Mouse (Mus musculus) kidney, adult 11 months (tissue): ENCODE results near the gene Shank1.

Experiments
- DNase-seq: peaks from one replicate; pipeline ENCODE4 v3.0.0; 2022

Shank1 gene

DNA sequence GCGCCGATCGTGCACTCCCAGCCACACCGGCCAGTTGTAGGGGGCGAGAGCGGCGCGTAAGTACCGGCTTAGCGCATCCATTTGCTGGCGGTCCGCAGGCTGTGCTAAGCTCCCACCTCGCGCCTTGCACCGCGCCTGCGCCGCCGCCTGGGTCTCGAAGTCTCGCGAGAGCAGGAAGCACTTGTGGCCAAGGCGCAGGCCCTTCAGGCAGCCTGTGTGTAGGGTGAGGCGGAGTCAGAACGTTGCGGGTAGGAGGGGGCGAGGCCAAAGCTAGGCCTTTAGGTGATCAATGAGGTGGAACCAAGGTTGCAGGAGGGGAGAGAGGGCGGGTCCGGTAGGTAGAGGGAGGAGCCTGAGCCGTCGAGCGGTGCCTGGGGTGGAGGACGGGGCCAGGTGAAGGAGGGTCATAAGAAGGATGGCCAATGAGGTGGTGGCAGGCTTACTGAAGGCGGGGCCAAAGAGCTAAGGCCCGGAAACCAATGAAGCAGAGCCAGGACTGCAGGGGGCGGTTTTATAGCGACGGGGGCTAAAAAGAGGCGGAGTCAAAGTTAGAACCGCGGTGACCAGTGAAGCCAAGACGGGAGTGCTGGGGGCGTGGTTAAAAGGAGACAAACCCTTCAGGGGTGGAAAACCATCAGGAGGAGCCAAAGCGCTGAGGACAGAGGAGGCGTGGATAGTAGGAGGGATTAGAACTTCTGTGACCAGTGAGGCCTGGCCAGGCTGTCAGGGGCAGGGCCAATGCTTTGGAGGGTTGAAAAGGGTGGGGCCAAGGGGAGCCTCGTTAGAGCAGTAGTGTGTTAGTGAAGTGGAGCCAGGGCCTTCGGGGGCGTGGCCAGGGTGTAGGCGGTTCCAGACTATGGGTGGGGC, 5.0 kb upstream of the Shank1 start:
- peak; percentile 100 for DNase-seq

DNA sequence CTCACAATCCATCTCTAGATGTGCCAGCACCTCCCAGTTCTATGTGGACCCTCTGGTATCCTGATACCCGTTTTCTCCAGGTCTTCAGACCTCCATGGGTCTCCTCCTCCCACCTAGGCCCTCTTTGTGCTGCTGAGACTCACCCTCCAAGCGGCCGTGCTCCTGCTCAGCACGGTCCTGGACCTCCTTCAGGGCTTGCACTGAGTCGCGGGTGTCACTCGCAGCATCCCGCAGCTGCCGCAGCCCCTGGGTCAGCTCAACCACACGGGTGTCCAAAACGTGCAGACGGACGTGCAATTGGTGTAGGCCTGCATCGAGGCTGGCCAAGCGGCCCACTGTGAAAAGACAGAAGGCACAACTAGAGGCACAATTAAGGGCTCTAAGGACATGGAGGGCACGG, 4.4 kb upstream of the Shank1 start:
- no peak for DNase-seq

DNA sequence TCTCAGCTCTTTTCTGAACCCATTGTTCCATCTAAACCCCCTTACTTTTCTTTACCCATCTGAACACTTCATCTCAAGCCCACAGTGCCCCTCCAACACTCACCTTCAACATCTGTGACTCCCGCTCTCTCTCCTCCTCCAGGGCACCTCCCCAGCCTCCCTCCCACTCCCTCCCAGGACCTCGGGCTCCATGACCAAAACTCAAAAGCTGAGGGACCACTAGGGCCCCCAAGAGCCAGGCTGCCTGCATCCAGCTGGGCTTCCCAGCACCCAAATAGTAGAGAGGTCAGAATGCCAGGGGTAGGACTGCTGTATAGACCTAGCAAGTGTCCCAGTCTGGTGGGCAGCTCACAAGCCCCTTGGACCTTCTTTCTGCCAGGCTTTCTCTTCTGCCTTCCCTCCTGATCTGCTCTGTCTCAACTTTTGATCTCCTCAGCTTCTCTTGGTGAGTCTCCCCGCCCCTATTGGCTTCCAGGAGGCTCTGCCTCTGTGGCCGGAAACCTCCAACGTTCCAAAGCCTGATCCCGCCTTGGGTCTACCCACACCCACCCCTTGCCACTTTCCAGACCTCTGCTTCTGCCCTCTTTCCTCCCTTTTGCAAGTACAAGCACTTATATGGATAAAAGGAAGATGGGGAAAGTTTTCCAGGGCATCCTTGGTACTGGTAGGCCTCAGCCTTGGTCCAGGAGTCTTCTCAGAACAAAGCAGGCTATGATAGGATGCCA, 3.4 kb upstream of the Shank1 start, which contains the start of gene Clec11a:
Gene Clec11a (minus strand): TSS at position 387 of the 725 bp plus-strand sequence.
- DNase-seq = peak; percentile 13

DNA sequence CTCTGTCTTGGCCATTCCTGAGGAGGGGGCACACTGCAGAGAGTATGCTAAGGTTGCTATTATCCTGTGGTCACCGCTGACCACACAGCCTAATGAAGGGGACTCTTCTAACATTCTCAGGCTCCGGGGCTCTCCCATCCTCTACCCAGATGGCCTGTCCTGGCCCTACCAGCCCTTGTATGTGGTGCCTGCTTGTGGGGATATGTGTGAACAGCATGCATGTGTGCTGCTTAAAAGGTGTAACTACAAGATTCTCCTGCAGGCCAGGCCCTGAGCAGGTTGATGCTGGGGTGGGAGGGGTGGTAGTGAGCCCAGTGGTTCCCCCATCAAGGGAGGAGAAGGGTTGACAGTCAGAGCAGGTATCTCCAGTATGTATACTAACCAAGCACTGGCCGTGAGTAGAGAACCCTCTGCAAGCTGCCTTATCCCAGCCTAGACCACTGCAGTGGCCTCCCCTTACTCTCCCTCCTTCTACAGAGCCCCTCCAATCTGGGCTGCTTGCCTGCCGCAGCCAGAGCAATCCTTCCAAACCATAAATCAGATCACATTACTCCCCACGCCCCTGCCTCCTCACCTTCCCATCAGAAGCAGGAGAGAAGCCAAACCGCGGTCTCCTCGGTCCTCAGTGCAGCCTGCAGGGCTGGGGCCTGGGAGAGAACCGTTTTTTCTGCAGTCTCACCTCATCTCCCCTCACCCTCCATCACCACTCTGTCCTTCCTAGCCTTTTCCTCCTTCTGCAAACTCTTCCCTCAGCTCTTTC, 2.6 kb upstream of the Shank1 start:
- no peak for DNase-seq

DNA sequence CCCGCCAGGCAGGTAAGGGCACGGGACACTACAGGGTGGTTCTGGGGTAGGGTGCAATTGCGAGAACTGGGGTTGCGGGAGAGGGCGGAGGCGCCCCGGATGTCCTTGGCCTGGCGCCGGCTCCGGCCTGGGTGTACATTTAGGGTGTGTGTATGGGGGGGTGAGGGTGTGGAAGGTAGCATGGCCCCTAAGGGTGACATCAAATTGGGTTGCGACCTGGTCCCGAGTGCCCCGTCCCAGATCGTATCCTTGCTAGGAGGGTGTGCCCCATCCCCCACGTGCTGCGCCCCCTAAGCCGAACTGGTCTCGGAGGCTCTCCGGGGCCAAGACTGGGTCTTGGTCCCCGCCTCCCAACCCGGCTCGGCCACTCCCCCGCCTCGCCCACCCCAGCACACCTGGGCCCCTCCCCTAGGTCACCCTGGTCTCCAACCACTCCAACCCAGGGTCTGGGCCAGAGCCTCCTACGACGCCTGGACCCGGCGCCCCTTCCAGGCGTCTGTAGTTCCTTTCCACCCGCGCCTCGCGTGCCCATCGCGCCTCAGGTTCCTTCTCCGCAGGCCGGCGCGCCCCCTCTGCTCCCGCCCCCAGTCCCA, 328 bp downstream of the Shank1 start:
- DNase-seq = peak; percentile 15

DNA sequence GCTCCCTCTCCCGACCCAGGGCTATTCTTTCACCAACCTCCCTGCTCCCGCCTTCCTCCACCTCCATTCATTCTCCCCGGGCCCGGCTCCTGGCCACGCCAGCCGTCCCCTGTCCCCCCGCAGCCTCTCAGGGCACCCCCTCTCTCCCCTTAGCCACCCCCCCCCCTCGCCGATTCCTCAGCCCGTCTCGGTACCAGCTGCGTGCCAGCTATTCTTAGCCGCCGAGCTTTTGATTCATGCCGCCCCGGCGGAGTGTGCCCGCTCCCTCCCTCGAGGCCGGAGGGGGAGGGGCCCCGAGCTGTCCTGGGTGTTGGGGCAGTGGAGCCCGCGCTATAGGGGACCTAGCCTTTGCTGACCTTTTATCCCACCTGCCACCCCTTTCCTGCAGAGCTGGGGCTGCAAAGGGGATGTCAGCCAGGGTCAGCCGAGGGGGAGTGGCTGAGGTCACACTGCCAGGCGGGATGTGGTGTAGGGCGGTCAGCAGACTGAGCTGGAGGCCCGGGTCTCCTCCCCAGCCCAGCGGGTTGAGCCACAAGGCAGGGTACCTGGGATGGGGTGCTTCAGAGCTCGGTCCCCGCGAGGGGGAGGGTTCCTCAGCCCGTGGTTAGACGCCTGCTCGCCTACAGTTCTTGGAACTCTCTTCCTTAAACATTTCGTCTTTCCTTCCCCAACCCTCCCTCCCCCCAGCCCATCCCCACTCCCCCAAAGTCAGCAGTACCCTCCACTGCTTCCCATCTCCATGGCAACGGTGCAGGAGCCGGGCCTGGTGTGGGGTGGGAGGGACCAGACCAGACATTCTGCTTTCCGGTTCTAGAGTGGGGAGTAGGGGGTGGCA, 1.0 kb downstream of the Shank1 start:
- DNase-seq = peak; percentile 19

DNA sequence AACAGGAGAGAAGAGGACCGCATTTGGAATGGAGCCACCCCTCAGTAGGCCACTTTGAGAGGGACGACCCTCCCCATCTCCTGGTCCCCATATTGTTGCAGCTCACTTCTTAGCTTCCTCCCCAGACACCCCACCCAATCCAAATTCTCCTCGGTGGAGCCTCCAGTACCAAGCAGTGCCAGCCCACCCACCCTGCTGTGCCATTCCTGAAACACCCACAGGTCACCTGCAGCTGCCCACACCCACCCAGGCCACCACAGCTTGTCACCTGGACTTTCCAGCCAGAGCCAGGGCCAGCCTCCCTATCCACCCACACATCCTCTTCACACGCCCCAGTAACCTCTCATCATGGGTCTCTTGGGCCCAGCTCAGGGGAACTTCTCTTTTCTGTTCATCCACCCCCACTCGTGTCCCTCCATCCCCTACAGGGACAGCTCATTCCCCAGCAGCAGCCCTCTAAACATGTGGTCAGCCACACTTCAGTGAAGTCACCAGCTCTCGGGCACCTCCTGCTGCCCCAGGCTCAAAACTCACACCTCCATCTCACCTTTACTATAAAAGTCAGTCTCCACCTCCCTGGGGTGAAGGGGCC, 1.8 kb downstream of the Shank1 start:
- peak; percentile 30 for DNase-seq

DNA sequence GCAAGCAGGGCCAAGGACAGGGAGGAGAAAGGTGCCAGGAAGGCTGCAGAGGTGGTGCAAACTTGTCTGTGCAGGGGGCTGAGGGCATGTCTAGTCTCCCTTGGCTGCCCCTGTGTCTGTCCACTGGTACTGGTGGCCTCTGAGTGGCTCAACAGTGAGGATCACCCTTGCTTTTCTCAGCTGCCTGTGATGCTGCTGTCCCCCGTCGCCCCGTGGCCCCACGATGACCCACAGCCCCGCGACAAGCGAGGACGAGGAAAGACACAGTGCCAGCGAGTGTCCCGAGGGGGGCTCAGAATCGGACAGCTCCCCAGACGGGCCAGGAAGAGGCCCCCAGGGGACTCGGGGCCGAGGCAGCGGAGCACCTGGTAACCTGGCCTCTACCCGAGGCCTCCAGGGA, 2.4 kb downstream of the Shank1 start:
- DNase-seq = no peak

DNA sequence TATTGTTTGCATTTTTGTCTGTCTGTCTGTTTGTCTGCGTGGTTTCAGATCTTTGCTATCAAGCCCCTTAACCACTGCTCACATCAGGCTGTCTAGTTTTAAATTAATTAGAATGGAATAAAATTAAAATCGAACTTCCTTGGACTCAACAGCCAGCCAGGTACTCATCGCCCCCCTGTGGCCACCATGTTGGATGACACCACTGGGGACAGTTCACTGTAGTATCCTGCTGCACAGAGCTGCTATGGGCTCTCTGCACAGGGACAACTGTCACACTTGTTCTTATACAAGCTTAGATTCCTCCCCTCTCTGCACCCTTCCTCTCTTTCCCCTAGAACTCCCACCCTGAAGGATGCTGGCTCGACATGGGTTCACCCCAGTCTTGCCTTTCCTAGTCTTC, 7.9 kb downstream of the Shank1 start:
- peak; percentile 15 for DNase-seq

DNA sequence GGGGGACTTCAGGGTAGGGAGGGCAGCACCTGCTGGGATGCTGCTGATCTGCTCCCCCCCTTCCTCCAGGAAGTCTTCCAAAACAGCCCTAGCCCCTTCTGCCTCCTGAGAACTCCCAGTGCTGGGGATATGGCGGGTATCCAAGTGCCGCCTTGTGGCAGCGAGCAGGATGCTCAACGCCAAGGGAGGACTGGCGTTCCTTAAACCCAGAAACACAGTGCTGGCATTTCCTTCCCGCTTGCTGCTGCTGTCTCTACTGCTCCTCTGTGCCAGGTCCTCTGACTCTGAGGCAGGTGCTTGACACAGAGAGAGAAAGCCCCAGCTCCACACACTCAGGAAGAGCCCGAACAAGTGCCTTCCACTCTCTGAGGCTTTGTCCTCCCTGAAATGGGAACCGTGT, 10.8 kb downstream of the Shank1 start:
- DNase-seq = no peak

DNA sequence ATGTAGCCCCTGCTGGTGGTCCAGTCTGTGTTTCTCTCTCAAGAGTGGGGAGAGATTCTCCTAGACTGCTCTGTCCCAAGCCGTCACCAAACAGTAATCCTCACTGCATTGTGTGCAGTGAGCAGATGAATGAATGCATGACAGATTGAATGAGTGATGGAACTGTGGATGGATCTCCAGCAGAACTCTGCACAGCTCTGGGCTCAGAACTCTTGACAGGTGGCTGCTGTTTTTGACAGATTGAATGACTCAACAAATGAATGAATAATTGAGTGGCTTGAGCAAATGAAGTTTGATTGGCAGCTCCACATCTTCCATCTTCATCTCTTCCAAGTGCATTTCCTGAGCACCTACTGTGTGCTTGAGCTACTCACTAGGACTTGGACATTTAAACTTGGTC, 12.2 kb downstream of the Shank1 start:
- no peak for DNase-seq

DNA sequence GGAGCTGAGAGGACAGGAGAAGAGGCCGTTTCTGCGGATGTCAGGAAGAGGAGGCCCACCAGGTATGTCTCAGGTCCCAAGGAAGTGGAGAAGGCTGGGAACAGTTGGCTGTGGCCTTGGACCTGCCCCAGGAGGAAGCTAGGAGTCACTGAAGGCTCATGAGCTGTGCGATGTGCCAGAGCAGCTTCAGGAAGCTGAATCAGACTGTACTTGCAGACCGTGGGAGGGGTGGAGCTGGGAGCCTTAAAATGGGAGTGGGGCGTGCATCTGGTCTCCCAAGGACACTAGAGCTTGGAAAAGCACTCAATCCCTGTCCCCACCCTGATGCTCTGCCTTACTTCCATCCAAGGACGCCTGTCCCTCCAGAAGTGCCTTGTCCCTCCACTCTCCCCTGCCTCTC, 16.6 kb downstream of the Shank1 start:
- no peak for DNase-seq

DNA sequence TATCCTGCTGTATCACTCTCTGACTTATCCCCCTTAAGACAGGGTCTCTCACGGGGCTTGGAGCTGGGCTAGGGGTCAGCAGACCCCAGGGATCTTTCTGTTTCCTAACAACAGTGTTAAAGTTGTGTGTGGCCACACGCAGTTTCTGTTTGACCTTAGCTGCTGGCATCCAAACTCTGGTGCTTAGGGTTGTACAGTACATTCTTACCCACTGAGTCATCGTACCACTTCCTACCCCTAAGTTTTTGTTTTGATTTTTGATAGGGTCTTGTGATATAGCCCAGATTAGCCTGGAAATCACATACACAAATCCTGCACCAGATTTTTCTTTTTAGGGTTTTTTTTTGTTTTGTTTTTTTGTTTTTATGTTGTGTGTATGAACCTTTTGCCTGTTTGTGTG, 22.3 kb downstream of the Shank1 start:
- no peak for DNase-seq

DNA sequence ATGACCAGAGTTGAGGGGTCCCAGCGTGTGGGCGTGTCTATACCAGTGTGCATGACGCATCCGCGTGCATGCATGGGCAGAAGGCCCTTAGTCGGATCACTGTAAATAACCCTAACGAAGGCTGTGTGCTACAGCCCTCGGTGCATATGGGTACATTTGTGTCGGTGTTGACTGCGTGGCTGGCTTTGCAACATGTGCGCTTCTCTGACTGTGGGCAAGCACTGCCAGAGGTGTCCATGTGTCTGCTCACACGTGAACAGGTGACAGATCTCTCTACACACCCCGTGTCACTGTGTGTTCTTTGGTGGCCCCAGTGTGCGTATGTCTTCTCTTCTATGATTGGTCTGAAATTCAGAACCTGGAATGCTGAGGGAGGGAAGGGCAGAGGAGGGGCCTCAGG, 24.1 kb downstream of the Shank1 start:
- DNase-seq = no peak

DNA sequence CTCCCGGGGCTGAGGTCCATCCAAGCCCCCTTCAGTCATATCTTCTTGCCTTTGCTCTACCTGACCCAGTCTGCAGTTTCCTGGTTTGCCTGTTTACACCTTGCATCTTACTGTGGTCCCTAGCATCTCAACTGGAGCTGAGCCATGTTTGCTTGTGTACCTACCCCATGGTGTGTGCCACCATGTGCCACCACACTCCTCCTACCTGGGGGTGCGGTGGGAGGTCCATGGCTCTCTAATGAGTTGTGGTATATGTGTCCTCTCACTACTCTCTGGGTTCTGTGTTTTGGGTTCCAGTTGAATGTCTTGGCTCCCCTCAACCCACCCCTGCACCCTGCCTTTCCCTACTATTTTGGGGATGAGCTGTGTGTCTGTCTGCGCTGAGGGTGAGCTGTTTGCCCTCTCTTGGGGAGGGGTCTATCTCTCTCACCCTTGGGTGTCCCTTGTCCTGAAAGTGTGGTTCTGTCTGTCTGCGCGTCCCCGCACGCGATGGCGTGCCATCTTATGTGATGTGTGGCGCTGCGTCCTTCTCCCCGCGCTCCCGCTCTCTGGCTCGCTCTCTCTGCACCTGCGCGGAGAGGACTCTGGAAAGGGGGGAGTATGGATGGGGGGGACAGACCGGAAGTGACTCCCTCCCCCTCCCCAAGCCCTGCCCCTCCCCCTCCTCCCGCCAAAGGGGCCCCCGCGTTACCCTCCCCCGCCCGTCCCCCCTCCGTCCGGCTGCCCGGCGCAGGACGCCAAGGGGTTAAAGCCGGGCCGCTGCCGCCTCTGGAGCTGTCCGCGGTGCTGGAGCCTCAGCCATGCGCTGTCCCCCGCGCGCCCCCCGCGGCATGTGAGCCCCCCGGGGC, 25.2 kb downstream of the Shank1 start:
- no peak for DNase-seq

DNA sequence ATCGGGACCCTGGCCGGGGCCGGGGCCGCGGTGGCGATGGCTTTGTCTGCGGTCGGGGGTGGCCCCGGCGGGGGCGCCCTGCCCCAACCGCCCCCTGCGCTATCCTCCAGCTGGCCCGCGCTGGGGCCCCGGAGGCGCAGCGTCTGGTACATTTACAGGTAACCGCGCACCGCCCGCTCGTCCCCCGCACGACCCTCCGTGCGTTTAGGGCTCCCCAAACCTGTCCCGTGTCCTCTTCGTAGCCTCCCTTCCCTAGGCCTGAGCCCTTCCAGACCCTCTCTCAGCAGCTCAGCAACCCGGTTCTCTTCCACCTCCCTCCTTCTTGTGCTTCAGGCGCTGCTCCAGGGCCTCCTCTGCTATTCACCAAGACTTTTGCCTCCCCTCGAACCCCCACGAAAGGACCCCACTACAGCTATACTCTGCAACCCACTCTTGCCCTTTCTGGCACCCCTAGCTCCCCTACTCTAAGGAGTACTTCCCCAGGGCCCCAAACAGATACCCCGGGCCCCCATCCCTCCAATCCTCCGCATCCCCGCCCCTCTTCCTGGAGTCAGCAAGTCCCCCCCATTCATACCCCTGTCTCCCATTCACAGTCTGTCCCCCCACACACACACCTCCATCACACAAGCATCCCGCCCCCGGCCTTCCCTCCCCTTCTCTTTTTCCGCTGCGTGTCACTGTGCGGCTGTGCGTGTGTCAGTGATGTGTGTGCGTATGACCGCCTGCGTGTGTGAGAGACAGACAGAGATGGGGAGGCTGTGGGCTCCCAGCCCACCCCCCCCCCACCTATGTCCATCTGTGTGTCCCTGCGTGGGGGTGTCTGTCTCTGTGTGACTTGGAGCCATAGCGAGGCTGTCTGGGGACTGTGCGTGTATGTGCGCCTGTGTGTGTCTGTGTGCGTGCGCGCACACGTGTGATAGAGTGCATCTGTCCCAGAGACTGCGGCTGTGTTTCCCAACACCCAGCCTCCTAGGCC, 26.3 kb downstream of the Shank1 start:
- no peak for DNase-seq

DNA sequence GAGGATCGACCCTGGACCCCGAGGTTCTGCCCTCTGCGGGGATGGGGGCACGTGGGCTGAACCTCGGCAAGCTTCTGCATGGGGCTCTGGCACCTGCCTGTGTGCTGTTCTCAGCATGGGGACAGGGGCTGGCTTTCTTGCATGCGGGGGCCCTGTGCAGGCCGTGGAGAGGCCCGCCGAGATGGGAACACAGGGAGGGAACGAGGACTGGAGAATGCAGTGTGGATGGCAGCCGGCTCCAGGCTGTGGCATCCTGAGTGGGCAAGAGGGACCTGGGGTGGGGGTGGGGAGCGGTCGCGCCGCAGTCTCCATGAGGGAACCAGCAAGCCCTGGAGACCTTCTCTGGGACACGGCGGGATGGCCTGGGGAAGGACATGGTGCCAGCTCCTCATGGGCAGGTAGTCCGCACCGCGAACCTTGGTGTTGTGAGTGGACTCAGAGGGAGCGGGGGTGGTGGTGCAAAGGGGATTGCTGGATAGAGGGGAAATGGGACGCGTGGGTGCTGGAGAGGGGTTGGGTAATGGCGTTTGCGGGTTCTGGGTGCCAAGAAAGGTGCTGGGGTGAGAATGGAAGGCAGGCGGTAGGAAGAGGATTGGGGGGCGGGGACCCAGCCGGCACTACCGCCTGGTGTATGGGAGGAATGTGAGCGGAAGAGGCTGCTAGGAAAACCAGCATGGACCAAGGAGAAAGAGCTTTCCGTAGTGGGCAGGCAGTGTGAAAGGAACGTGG, 27.2 kb downstream of the Shank1 start:
- DNase-seq = no peak

DNA sequence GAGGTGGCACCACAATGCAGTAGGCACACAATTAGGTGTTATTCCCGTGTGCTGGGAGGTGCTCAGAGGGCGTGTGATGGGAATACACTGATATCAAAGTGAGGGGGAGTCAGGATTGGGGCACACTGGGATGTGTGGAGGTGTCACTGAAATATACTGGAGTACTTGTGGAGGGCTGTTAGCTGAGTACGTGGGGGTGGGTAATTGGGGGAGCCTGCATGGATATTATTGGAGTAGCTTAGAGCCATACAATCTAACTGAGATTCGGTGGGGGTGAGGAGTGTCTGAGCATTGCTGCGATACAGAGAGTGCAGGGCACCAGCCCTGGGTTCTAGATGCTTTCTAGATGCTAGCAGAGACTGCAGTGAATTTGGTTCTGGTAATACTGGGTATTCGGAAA, 30.2 kb downstream of the Shank1 start:
- DNase-seq = no peak

DNA sequence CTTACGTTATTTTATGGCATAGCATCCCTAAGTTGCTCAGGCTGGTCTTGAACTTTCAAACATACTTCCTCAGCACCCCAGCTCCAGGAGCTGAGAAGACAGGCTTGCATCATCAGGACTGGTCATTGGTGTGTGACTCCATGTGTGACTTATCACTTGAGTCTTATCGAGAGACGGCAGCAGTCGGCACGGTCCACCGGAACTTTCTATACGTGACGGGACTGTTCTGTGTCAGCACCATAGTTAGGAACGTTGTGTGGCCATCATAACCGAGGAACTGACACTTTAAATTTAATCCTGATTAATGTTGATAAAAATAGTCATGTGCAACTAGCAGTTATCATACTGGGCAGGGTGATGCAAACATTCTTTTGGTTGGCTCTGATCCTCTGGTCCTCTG, 31.1 kb downstream of the Shank1 start:
- DNase-seq = no peak
